Mouse (Mus musculus): ENCODE measurements at regions not wholly inside any gene's neighbourhood (a gene's known extent, or its start where the extent isn't known, plus 50 kb on each side); places are given as distances from the start of the nearest gene placed in this dataset.

- 76% methylated on average over 3 of the region's 3 CpGs for WGBS
Measured at GRCm38 (mm10) chrX:167067918-167068317, 141.2 kb downstream of the Tmsb4x start.

GRCm38 (mm10) chrX:167063881-167064280 is 145.2 kb downstream of the Tmsb4x start:
- no peaks in the 10 kb centered on the region for H3K4me1 ChIP-seq (ENCODE audit: control insufficient read depth, insufficient read depth, low read length)
- no peak overlapping the region for H3K4me2 ChIP-seq (ENCODE audit: low read depth, low read length)
- no peak for ATAC-seq (ENCODE audit: insufficient read depth, low FRiP score)
- H3K27ac ChIP-seq (ENCODE audit: low read length) = no peak overlapping the region
- H3K9ac ChIP-seq (ENCODE audit: low read length) = no peak overlapping the region
- 50% methylated on average over 4 of the region's 4 CpGs for WGBS
- peaks cover 4% of the 10 kb centered on the region; the same call in 1 of the 2 replicates for H3K27me3 ChIP-seq (ENCODE audit: control insufficient read depth, insufficient read depth, low read length)
- no peaks in the 10 kb centered on the region for H3K9me3 ChIP-seq (replicated peaks; ENCODE audit: control insufficient read depth, low read length)
- H3K36me3 ChIP-seq (ENCODE audit: control insufficient read depth, insufficient read depth, low read length) = no peaks in the 10 kb centered on the region
- H3K4me3 ChIP-seq (replicated peaks; ENCODE audit: low read length) = no peak overlapping the region

More at GRCm38 (mm10) chrX:167067918-167068317, 141.2 kb downstream of the Tmsb4x start:
- H3K4me1 ChIP-seq (ENCODE audit: control insufficient read depth, insufficient read depth, low read length) = no peaks in the 10 kb centered on the region
- ATAC-seq (ENCODE audit: insufficient read depth, low FRiP score) = no peak
- H3K9me3 ChIP-seq (replicated peaks; ENCODE audit: control insufficient read depth, low read length) = no peaks in the 10 kb centered on the region
- no peaks in the 10 kb centered on the region for H3K36me3 ChIP-seq (ENCODE audit: control insufficient read depth, insufficient read depth, low read length)
- peaks cover 4% of the 10 kb centered on the region; the same call in 1 of the 2 replicates for H3K27me3 ChIP-seq (ENCODE audit: control insufficient read depth, insufficient read depth, low read length)
- no peak overlapping the region for H3K9ac ChIP-seq (ENCODE audit: low read length)
- no peak overlapping the region for H3K4me3 ChIP-seq (replicated peaks; ENCODE audit: low read length)
- H3K4me2 ChIP-seq (ENCODE audit: low read depth, low read length) = no peak overlapping the region
- no peak overlapping the region for H3K27ac ChIP-seq (ENCODE audit: low read length)

GRCm38 (mm10) chrX:167052456-167052855 is 156.7 kb downstream of the Tmsb4x start:
- Histone ChIP-seq H3K27ac (ENCODE audit: low read length) (no peak overlapping the region), H3K4me2 (ENCODE audit: low read depth, low read length) (no peak overlapping the region), H3K4me3 (replicated peaks; ENCODE audit: low read length) (no peak overlapping the region), H3K9ac (ENCODE audit: low read length) (no peak overlapping the region), H3K4me1 (ENCODE audit: control insufficient read depth, insufficient read depth, low read length) (no peaks in the 10 kb centered on the region), H3K36me3 (ENCODE audit: control insufficient read depth, insufficient read depth, low read length) (no peaks in the 10 kb centered on the region), H3K27me3 (ENCODE audit: control insufficient read depth, insufficient read depth, low read length) (no peaks in the 10 kb centered on the region; the same call in 1 of the 2 replicates), H3K9me3 (replicated peaks; ENCODE audit: control insufficient read depth, low read length) (no peaks in the 10 kb centered on the region)
- no peak for ATAC-seq (ENCODE audit: insufficient read depth, low FRiP score)
- 87% methylated on average over 10 of the region's 10 CpGs for WGBS

- Histone ChIP-seq H3K4me3 (replicated peaks; ENCODE audit: low read length) (no peak overlapping the region), H3K9ac (ENCODE audit: low read length) (no peak overlapping the region), H3K4me2 (ENCODE audit: low read depth, low read length) (no peak overlapping the region), H3K27me3 (ENCODE audit: control insufficient read depth, insufficient read depth, low read length) (no peaks in the 10 kb centered on the region; the same call in 1 of the 2 replicates), H3K4me1 (ENCODE audit: control insufficient read depth, insufficient read depth, low read length) (no peaks in the 10 kb centered on the region), H3K9me3 (replicated peaks; ENCODE audit: control insufficient read depth, low read length) (no peaks in the 10 kb centered on the region), H3K27ac (ENCODE audit: low read length) (peak overlapping the region; percentile 46), H3K36me3 (ENCODE audit: control insufficient read depth, insufficient read depth, low read length) (no peaks in the 10 kb centered on the region)
- no peak for ATAC-seq (ENCODE audit: insufficient read depth, low FRiP score)
- 63% methylated on average over 4 of the region's 4 CpGs for WGBS
Measured at GRCm38 (mm10) chrX:167050066-167050465, 159.0 kb downstream of the Tmsb4x start.

GRCm38 (mm10) chrX:167049191-167049968 is 159.7 kb downstream of the Tmsb4x start:
- ATAC-seq (ENCODE audit: insufficient read depth, low FRiP score) = peak; percentile 53
- 73% methylated on average over 5 of the region's 5 CpGs for WGBS
- H3K4me2 ChIP-seq (ENCODE audit: low read depth, low read length) = no peak overlapping the region
- H3K9me3 ChIP-seq (replicated peaks; ENCODE audit: control insufficient read depth, low read length) = no peaks in the 10 kb centered on the region
- H3K27me3 ChIP-seq (ENCODE audit: control insufficient read depth, insufficient read depth, low read length) = no peaks in the 10 kb centered on the region; the same call in 1 of the 2 replicates
- no peak overlapping the region for H3K9ac ChIP-seq (ENCODE audit: low read length)
- H3K4me3 ChIP-seq (replicated peaks; ENCODE audit: low read length) = no peak overlapping the region
- H3K36me3 ChIP-seq (ENCODE audit: control insufficient read depth, insufficient read depth, low read length) = no peaks in the 10 kb centered on the region
- H3K27ac ChIP-seq (ENCODE audit: low read length) = peak overlapping the region; percentile 46
- no peaks in the 10 kb centered on the region for H3K4me1 ChIP-seq (ENCODE audit: control insufficient read depth, insufficient read depth, low read length)

GRCm38 (mm10) chrX:167037971-167038370 is 171.1 kb downstream of the Tmsb4x start:
- Histone ChIP-seq H3K4me3 (replicated peaks; ENCODE audit: low read length) (no peak overlapping the region), H3K27ac (ENCODE audit: low read length) (no peak overlapping the region)
- no peak for ATAC-seq (ENCODE audit: insufficient read depth, low FRiP score)

GRCm38 (mm10) chrX:167036355-167036754 is 172.8 kb downstream of the Tmsb4x start:
- Histone ChIP-seq H3K27ac (ENCODE audit: low read length) (no peak overlapping the region), H3K9me3 (replicated peaks; ENCODE audit: control insufficient read depth, low read length) (no peaks in the 10 kb centered on the region), H3K4me3 (replicated peaks; ENCODE audit: low read length) (no peak overlapping the region), H3K4me1 (ENCODE audit: control insufficient read depth, insufficient read depth, low read length) (no peaks in the 10 kb centered on the region), H3K9ac (ENCODE audit: low read length) (no peak overlapping the region), H3K36me3 (ENCODE audit: control insufficient read depth, insufficient read depth, low read length) (no peaks in the 10 kb centered on the region), H3K27me3 (ENCODE audit: control insufficient read depth, insufficient read depth, low read length) (peaks cover 3% of the 10 kb centered on the region; the same call in 1 of the 2 replicates), H3K4me2 (ENCODE audit: low read depth, low read length) (no peak overlapping the region)
- WGBS = 32% methylated on average over 1 of the region's 1 CpGs
- no peak for ATAC-seq (ENCODE audit: insufficient read depth, low FRiP score)

More at GRCm38 (mm10) chrX:167037971-167038370, 171.1 kb downstream of the Tmsb4x start:
- Histone ChIP-seq H3K9ac (ENCODE audit: low read length) (no peak overlapping the region), H3K36me3 (ENCODE audit: control insufficient read depth, insufficient read depth, low read length) (no peaks in the 10 kb centered on the region), H3K9me3 (replicated peaks; ENCODE audit: control insufficient read depth, low read length) (no peaks in the 10 kb centered on the region), H3K27me3 (ENCODE audit: control insufficient read depth, insufficient read depth, low read length) (peaks cover 3% of the 10 kb centered on the region; the same call in 1 of the 2 replicates), H3K4me1 (ENCODE audit: control insufficient read depth, insufficient read depth, low read length) (no peaks in the 10 kb centered on the region), H3K4me2 (ENCODE audit: low read depth, low read length) (no peak overlapping the region)

- Histone ChIP-seq H3K4me1 (ENCODE audit: control insufficient read depth, insufficient read depth, low read length) (no peaks in the 10 kb centered on the region), H3K27ac (ENCODE audit: low read length) (no peak overlapping the region), H3K9ac (ENCODE audit: low read length) (no peak overlapping the region), H3K9me3 (replicated peaks; ENCODE audit: control insufficient read depth, low read length) (no peaks in the 10 kb centered on the region), H3K4me3 (replicated peaks; ENCODE audit: low read length) (no peak overlapping the region), H3K36me3 (ENCODE audit: control insufficient read depth, insufficient read depth, low read length) (no peaks in the 10 kb centered on the region), H3K27me3 (ENCODE audit: control insufficient read depth, insufficient read depth, low read length) (peaks cover 2% of the 10 kb centered on the region; the same call in 1 of the 2 replicates), H3K4me2 (ENCODE audit: low read depth, low read length) (no peak overlapping the region)
- ATAC-seq (ENCODE audit: insufficient read depth, low FRiP score) = peak; percentile 51; the same call in 1 of the 2 replicates
Measured at GRCm38 (mm10) chrX:167035639-167036038, 173.5 kb downstream of the Tmsb4x start.

- no peak overlapping the region for H3K4me2 ChIP-seq (ENCODE audit: low read depth, low read length)
- WGBS = 81% methylated on average over 2 of the region's 2 CpGs
- H3K27ac ChIP-seq (ENCODE audit: low read length) = peak overlapping the region; percentile 69
Measured at GRCm38 (mm10) chrX:167033091-167033490, 176.0 kb downstream of the Tmsb4x start.

More at GRCm38 (mm10) chrX:167033091-167033490, 176.0 kb downstream of the Tmsb4x start:
- no peaks in the 10 kb centered on the region; the same call in 1 of the 2 replicates for H3K27me3 ChIP-seq (ENCODE audit: control insufficient read depth, insufficient read depth, low read length)
- no peaks in the 10 kb centered on the region for H3K36me3 ChIP-seq (ENCODE audit: control insufficient read depth, insufficient read depth, low read length)
- no peak overlapping the region for H3K9ac ChIP-seq (ENCODE audit: low read length)
- H3K4me3 ChIP-seq (replicated peaks; ENCODE audit: low read length) = no peak overlapping the region
- no peaks in the 10 kb centered on the region for H3K9me3 ChIP-seq (replicated peaks; ENCODE audit: control insufficient read depth, low read length)
- H3K4me1 ChIP-seq (ENCODE audit: control insufficient read depth, insufficient read depth, low read length) = no peaks in the 10 kb centered on the region
- ATAC-seq (ENCODE audit: insufficient read depth, low FRiP score) = no peak
